Mouse (Mus musculus): ENCODE data around the gene Cyp2t4.

GRCm38 (mm10) chr7:27170981-27171380 is 17.5 kb downstream of the Cyp2t4 start:
- TF ChIP-seq TAL1 (IDR thresholded peaks at IDR 0.05; ENCODE audit: low read length) (no peak), GATA1 (IDR thresholded peaks at IDR 0.05; ENCODE audit: low read length) (no peak)

Data from erythroblast, embryonic 14.5 days (primary cell).